Comparison of ENCODE assay signal across 12 mouse cellular contexts in the genomic region with DNA sequence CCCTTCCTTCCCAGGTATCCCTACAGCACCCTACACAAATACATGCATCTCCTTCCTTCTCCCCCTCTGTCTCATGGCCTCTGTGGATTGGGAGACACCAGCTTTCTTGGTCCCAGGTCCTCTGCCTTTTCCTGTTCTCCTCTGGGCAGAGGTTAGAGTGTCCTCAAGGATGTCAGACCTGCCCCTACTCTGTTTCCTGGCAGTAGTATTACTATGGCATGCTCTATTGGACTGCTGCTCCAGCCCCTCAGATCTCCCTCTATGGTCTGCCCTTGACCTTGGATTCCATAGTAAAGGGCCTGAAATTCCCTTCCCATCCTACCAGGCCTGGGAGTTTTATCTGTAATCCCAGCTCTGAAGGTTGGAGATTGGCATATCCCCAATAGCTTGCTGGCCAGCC. TPM values are rescaled to one million over a fixed set of nuclear protein-coding genes. Genes with fewer than 3 reads are reported as not detected.
DNase-seq lines count a peak whose midpoint lies in the region; ATAC-seq and TF ChIP-seq lines count a peak whose summit lies in the region.
"Had no signal": no experiment of that assay in that cellular context is flagged by ENCODE, and none has a peak within 500 bp of the region (broad histone marks: within the 10 kb centered on the region; RNA-seq: fewer than 3 reads in every experiment).

No protein-coding gene starts in this region.

- H3K27ac ChIP-seq in midbrain, embryonic 10.5 days (replicated peaks) = no peak overlapping the region
- H3K27ac ChIP-seq in midbrain, embryonic 14.5 days (replicated peaks; ENCODE audit: low read depth, low read length) = no peak overlapping the region
- no peak overlapping the region for H3K27ac ChIP-seq in limb, embryonic 14.5 days (replicated peaks; ENCODE audit: low read depth, low read length)
- no peak overlapping the region for H3K27ac ChIP-seq in stomach, embryonic 15.5 days

- ATAC-seq in midbrain, embryonic 14.5 days (ENCODE audit: low FRiP score, low TSS enrichment) = no peak
- no peak for ATAC-seq in limb, embryonic 14.5 days (ENCODE audit: low FRiP score, low read depth)
- ATAC-seq in stomach, embryonic 15.5 days (ENCODE audit: insufficient read depth, low FRiP score, low read depth) = no peak

- no peaks in the 10 kb centered on the region for H3K9me3 ChIP-seq in midbrain, embryonic 10.5 days (replicated peaks)
- H3K9me3 ChIP-seq in midbrain, embryonic 14.5 days (ENCODE audit: control insufficient read depth, low read length) = no peaks in the 10 kb centered on the region
- no peaks in the 10 kb centered on the region for H3K9me3 ChIP-seq in limb, embryonic 14.5 days (ENCODE audit: control insufficient read depth, low read length)
- H3K9me3 ChIP-seq in stomach, embryonic 15.5 days = no peaks in the 10 kb centered on the region; the same call in 1 of the 2 replicates

- H3K9ac ChIP-seq in midbrain, embryonic 14.5 days (replicated peaks; ENCODE audit: low read length) = no peak overlapping the region
- no peak overlapping the region for H3K9ac ChIP-seq in limb, embryonic 14.5 days (ENCODE audit: low read depth, low read length, severe bottlenecking)
- no peak overlapping the region for H3K9ac ChIP-seq in stomach, embryonic 15.5 days

- H3K4me1 ChIP-seq in midbrain, embryonic 10.5 days = peaks cover 24% of the 10 kb centered on the region
- H3K4me1 ChIP-seq in midbrain, embryonic 14.5 days (ENCODE audit: control insufficient read depth, insufficient read depth, low read length) = peaks cover 14% of the 10 kb centered on the region
- peaks cover 13% of the 10 kb centered on the region for H3K4me1 ChIP-seq in limb, embryonic 14.5 days (ENCODE audit: control insufficient read depth, insufficient read depth, low read length)
- peaks cover 13% of the 10 kb centered on the region for H3K4me1 ChIP-seq in stomach, embryonic 15.5 days

- DNase-seq in heart, adult 11 months = peak; percentile 86
- DNase-seq in heart, adult 18-20 months = no peak
- no peak for DNase-seq in midbrain, embryonic 10.5 days (ENCODE audit: low spot score)
- DNase-seq in midbrain, embryonic 14.5 days = no peak
- DNase-seq in limb, embryonic 14.5 days (ENCODE audit: low spot score) = no peak
- no peak for DNase-seq in retina, embryonic 14.5 days (ENCODE audit: low spot score)
- DNase-seq: kidney, postnatal 10 days; lung, embryonic 14.5 days; thymus, adult 18-20 months had no signal

- 0 out of 2 replicates have a peak, but pooled peaks cover 4% of the 10 kb centered on the region for H3K36me3 ChIP-seq in midbrain, embryonic 10.5 days
- peaks cover 19% of the 10 kb centered on the region for H3K36me3 ChIP-seq in midbrain, embryonic 14.5 days (ENCODE audit: control insufficient read depth, insufficient read depth, low read length)
- peaks cover 26% of the 10 kb centered on the region for H3K36me3 ChIP-seq in limb, embryonic 14.5 days (ENCODE audit: control insufficient read depth, insufficient read depth, low read length)
- peaks cover 9% of the 10 kb centered on the region; the same call in 1 of the 2 replicates for H3K36me3 ChIP-seq in stomach, embryonic 15.5 days

- TF ChIP-seq POLR2A in limb, embryonic 14.5 days (IDR thresholded peaks at IDR 0.05; ENCODE audit: borderline replicate concordance, extremely low read depth, insufficient read depth, insufficient read length) = no peak

- H3K4me2 ChIP-seq in midbrain, embryonic 14.5 days (ENCODE audit: low read length) = no peak overlapping the region
- peak overlapping the region; percentile 79; the same call in 1 of the 2 replicates for H3K4me2 ChIP-seq in limb, embryonic 14.5 days (replicated peaks; ENCODE audit: low read depth, low read length, severe bottlenecking)
- H3K4me2 ChIP-seq in stomach, embryonic 15.5 days = peak overlapping the region; percentile 81; the same call in 1 of the 2 replicates

- no peaks in the 10 kb centered on the region; the same call in 1 of the 2 replicates for H3K27me3 ChIP-seq in midbrain, embryonic 10.5 days (ENCODE audit: low read depth, poor library complexity, severe bottlenecking)
- no peaks in the 10 kb centered on the region for H3K27me3 ChIP-seq in midbrain, embryonic 14.5 days (ENCODE audit: control insufficient read depth, insufficient read depth, low read length)
- H3K27me3 ChIP-seq in limb, embryonic 14.5 days (ENCODE audit: control insufficient read depth, insufficient read depth, low read length) = no peaks in the 10 kb centered on the region
- H3K27me3 ChIP-seq in stomach, embryonic 15.5 days (replicated peaks) = no peaks in the 10 kb centered on the region

- peak overlapping the region; percentile 69; the same call in 1 of the 2 replicates for H3K4me3 ChIP-seq in midbrain, embryonic 10.5 days
- no peak overlapping the region for H3K4me3 ChIP-seq in midbrain, embryonic 14.5 days (replicated peaks; ENCODE audit: low read depth, low read length)
- no peak overlapping the region for H3K4me3 ChIP-seq in limb, embryonic 14.5 days (replicated peaks; ENCODE audit: low read length)
- no peak overlapping the region for H3K4me3 ChIP-seq in stomach, embryonic 15.5 days (replicated peaks)

RNA-seq across cellular contexts. Expression of a gene that starts 1.6 kb away (rescaled TPM):
- 1 to 10 TPM; 5.5 to 7.5 TPM for total RNA-seq in heart, adult 18-20 months (2021)
- 26.6 and 27.0 TPM in 2 replicates for polyA plus RNA-seq in midbrain, embryonic 10.5 days (2016; fragmentation: Nextera tagmentation; extraction: Ambion mirVana)
- polyA plus RNA-seq in midbrain, embryonic 14.5 days (2014; fragmentation: Nextera tagmentation; extraction: Ambion mirVana) = 19.6 and 22.1 TPM in 2 replicates
- 35.1 and 35.2 TPM in 2 replicates for polyA plus RNA-seq in limb, embryonic 14.5 days (2012; rRNA removed)
- 30.7 and 31.2 TPM in 2 replicates for polyA plus RNA-seq in limb, embryonic 14.5 days (2014; fragmentation: Nextera tagmentation; extraction: Ambion mirVana)
- 27.4 and 27.9 TPM in 2 replicates for polyA plus RNA-seq in stomach, embryonic 15.5 days (2015; fragmentation: Nextera tagmentation; extraction: Ambion mirVana)

RNA-seq across cellular contexts. Expression of a gene that starts 15.5 kb away (rescaled TPM):
- total RNA-seq in heart, adult 18-20 months (2021) = 1 to 10 TPM in 1 of 2 experiments, under 1 TPM in 1; 0.32 to 4.2 TPM
- 0.07 and 0.16 TPM in 2 replicates for polyA plus RNA-seq in midbrain, embryonic 10.5 days (2016; fragmentation: Nextera tagmentation; extraction: Ambion mirVana)
- not detected in 2 replicates for polyA plus RNA-seq in midbrain, embryonic 14.5 days (2014; fragmentation: Nextera tagmentation; extraction: Ambion mirVana)
- 0.09 and 0.18 TPM in 2 replicates for polyA plus RNA-seq in limb, embryonic 14.5 days (2012; rRNA removed)
- polyA plus RNA-seq in limb, embryonic 14.5 days (2014; fragmentation: Nextera tagmentation; extraction: Ambion mirVana) = 0.19 TPM in 1 of 2 replicates, not detected in the other
- polyA plus RNA-seq in stomach, embryonic 15.5 days (2015; fragmentation: Nextera tagmentation; extraction: Ambion mirVana) = 0.36 and 0.44 TPM in 2 replicates
- total RNA-seq: hematopoietic stem cell, adult 5-6 weeks; left cerebral cortex, postnatal 14 days had no signal
- polyA plus RNA-seq: lung, embryonic 14.5 days had no signal

RNA-seq across cellular contexts. Expression of a gene that starts 32.7 kb away (rescaled TPM):
- under 1 TPM; 0.87 TPM for total RNA-seq in heart, adult 18-20 months (2021)
- polyA plus RNA-seq in midbrain, embryonic 10.5 days (2016; fragmentation: Nextera tagmentation; extraction: Ambion mirVana) = 0.16 and 0.28 TPM in 2 replicates
- polyA plus RNA-seq in midbrain, embryonic 14.5 days (2014; fragmentation: Nextera tagmentation; extraction: Ambion mirVana) = 0.39 TPM in 1 of 2 replicates, not detected in the other
- polyA plus RNA-seq in limb, embryonic 14.5 days (2012; rRNA removed) = 89.8 and 106 TPM in 2 replicates
- 93.9 and 131 TPM in 2 replicates for polyA plus RNA-seq in limb, embryonic 14.5 days (2014; fragmentation: Nextera tagmentation; extraction: Ambion mirVana)
- 1.7 and 5.7 TPM in 2 replicates for polyA plus RNA-seq in stomach, embryonic 15.5 days (2015; fragmentation: Nextera tagmentation; extraction: Ambion mirVana)
- polyA plus RNA-seq: lung, embryonic 14.5 days had no signal

RNA-seq across cellular contexts. Expression of a gene that starts 33.6 kb away (rescaled TPM):
- 1 to 10 TPM; 3.8 to 3.9 TPM for total RNA-seq in heart, adult 18-20 months (2021)
- polyA plus RNA-seq in midbrain, embryonic 10.5 days (2016; fragmentation: Nextera tagmentation; extraction: Ambion mirVana) = 2.6 and 2.8 TPM in 2 replicates
- 3.5 and 4.9 TPM in 2 replicates for polyA plus RNA-seq in midbrain, embryonic 14.5 days (2014; fragmentation: Nextera tagmentation; extraction: Ambion mirVana)
- 10.2 and 11.9 TPM in 2 replicates for polyA plus RNA-seq in limb, embryonic 14.5 days (2012; rRNA removed)
- polyA plus RNA-seq in limb, embryonic 14.5 days (2014; fragmentation: Nextera tagmentation; extraction: Ambion mirVana) = 3.1 and 3.5 TPM in 2 replicates
- polyA plus RNA-seq in stomach, embryonic 15.5 days (2015; fragmentation: Nextera tagmentation; extraction: Ambion mirVana) = 2.3 and 2.7 TPM in 2 replicates

RNA-seq across cellular contexts. Expression of a gene that starts 45.1 kb away (rescaled TPM):
- 10 to 100 TPM; 40.9 to 45.1 TPM for total RNA-seq in heart, adult 18-20 months (2021)
- polyA plus RNA-seq in midbrain, embryonic 10.5 days (2016; fragmentation: Nextera tagmentation; extraction: Ambion mirVana) = 54.1 and 58.7 TPM in 2 replicates
- polyA plus RNA-seq in midbrain, embryonic 14.5 days (2014; fragmentation: Nextera tagmentation; extraction: Ambion mirVana) = 67.5 and 73.1 TPM in 2 replicates
- polyA plus RNA-seq in limb, embryonic 14.5 days (2012; rRNA removed) = 83.3 and 94.6 TPM in 2 replicates
- 50.2 and 53.7 TPM in 2 replicates for polyA plus RNA-seq in limb, embryonic 14.5 days (2014; fragmentation: Nextera tagmentation; extraction: Ambion mirVana)
- polyA plus RNA-seq in stomach, embryonic 15.5 days (2015; fragmentation: Nextera tagmentation; extraction: Ambion mirVana) = 39.2 and 44.4 TPM in 2 replicates

Comparison
In these comparisons a context has a peak if more than half of its experiments do, and no peak if none do; other contexts are left out.
1. RNA of a gene that starts 32.7 kb away (polyA plus RNA-seq): 89.8 to 131 TPM in limb, embryonic 14.5 days; 1.7 to 5.7 TPM in stomach, embryonic 15.5 days, 0.39 TPM in midbrain, embryonic 14.5 days and 0.16 to 0.28 TPM in midbrain, embryonic 10.5 days; every median in the first group is over 10 times any median in the second.